Mouse (Mus musculus): ENCODE data around the gene Ltn1. TPM values are rescaled to one million over a fixed set of nuclear protein-coding genes. Genes with fewer than 3 reads are reported as not detected.
A peak's percentile ranks its signal among the peaks of the same experiment; 100 is the strongest.

The Ltn1 gene
- total RNA-seq, 1 experiment from 2014 or later = 23.9 TPM

DNA sequence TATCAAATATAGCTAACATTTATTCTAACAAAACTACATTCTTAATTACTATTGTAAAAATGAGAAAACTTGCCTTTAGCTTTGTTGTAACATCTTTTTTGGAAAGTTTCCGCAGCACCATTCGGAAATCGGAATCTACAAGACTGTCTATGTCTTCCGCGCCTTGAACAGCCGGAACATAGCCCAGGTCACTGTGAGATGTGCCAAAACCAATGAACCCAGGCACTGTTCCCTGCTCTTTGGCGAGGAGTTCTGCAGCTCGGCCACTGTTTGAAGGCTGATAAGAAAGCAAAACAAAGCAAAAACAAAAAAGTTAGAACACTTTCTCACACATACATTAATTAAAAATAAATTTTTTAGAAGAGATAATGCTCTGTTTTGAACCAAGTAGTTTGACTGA, 4.9 kb downstream of the Ltn1 start:
- ATAC-seq (replicated peaks in 1 of 2; ENCODE audit: insufficient read depth in 1 of 2, low FRiP score in 2 of 2, low TSS enrichment in 1 of 2, low read depth in 1 of 2, poor library complexity in 2 of 2, severe bottlenecking in 2 of 2) = no peak

DNA sequence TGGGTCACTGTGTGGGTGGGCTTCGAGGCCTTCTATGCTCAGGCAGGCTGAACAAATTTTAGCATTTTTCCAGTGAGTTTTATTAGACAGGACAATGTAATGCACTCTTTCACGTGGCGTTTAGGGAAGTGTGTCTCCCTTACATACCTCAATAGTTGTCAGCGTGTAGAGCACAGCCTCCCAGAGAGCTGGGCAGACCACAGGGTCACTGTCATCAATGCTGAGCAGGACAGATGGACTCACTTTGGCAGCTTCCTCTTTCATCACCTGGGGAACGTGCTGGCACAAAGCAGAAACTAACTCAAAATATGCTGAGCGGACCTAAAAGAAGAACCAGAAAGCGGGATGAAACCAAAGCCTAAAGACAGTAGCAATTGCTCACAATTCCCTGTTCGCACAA, 11.8 kb downstream of the Ltn1 start:
- ATAC-seq (replicated peaks in 1 of 2; ENCODE audit: insufficient read depth in 1 of 2, low FRiP score in 2 of 2, low TSS enrichment in 1 of 2, low read depth in 1 of 2, poor library complexity in 2 of 2, severe bottlenecking in 2 of 2) = no peak

DNA sequence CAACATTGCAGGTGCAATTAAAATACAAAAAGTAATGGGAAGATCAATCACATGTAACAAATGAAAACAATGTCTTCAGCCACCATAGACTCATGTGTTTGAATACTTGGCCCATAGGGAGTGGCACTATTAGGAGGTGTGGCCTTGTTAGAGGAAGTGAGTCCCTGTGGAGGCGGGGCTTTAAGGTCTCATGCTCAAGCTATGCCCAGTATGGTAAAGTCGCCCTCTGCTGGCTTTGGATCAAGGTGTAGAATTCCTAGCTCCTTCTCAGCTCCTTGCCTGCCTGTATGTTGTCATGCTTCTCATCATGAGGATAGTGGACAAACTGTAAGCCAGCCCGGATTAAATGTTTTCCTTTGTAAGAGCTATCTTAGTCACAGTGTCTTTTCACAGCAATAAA, 27.4 kb downstream of the Ltn1 start:
- peak; percentile 56 to 71; a peak in 3 of 4 replicates for ATAC-seq (replicated peaks in 1 of 2; ENCODE audit: insufficient read depth in 1 of 2, low FRiP score in 2 of 2, low TSS enrichment in 1 of 2, low read depth in 1 of 2, poor library complexity in 2 of 2, severe bottlenecking in 2 of 2)

DNA sequence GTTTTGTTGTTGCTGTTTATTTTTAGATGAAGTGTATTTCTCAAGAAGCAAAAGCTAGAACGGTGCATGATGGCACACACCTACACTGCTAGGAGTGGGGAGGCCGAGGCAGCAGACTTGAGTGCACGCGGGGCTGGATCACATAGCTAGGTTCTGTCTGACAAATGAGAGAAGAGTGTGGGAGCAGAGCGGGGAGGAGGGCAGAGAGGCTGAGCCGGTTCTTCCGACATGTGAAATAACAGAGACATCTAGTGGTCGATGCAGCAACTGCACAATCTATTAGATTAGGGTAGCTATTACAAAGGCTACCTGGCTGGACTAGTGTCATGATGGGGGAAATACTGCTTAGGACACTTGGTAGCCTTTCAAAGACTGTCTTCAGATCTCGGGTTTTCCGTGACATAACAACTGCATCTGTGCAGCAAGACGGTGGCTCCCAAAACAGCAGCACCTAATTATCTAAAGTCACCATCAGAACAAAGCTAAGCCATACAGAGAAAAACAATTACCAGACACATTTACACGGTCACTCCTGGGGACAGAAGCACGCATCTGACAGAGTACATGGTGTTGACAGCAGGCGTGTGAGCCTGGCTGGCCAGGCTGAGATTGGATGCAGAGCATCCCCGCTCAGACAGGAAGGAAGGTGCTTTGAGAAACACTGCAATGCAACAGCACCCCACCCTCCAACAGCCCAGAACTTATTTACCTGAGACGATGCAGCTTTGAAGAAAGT, 38.4 kb downstream of the Ltn1 start:
- peak; percentile 91 to 93 for ATAC-seq (replicated peaks in 1 of 2; ENCODE audit: insufficient read depth in 1 of 2, low FRiP score in 2 of 2, low TSS enrichment in 1 of 2, low read depth in 1 of 2, poor library complexity in 2 of 2, severe bottlenecking in 2 of 2)

DNA sequence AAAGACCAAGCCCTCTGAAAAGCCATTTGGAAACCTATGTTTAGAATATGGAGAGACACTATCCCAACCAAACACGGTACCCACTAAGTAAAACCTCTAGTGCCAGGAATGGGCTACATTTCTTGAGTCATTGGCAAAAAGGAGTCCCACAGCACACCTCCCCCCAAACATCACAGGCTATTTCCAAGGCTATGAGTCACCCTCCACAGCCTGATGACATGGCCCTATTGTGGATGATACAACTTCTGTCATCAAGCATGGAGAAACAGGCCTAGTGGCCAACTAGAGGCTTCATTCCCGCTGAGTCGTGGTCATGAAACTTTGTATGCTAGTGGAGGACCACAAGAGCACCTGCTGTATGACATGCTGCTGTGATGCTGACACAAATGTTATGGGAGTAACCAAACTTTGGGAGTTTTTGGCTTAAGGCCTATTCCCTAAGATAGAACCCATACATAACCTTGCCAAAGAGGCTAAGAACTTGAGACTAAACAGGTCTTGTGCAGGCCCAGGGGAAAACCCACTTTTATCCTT, 44.9 kb downstream of the Ltn1 start:
- ATAC-seq (replicated peaks in 1 of 2; ENCODE audit: insufficient read depth in 1 of 2, low FRiP score in 2 of 2, low TSS enrichment in 1 of 2, low read depth in 1 of 2, poor library complexity in 2 of 2, severe bottlenecking in 2 of 2) = no peak

DNA sequence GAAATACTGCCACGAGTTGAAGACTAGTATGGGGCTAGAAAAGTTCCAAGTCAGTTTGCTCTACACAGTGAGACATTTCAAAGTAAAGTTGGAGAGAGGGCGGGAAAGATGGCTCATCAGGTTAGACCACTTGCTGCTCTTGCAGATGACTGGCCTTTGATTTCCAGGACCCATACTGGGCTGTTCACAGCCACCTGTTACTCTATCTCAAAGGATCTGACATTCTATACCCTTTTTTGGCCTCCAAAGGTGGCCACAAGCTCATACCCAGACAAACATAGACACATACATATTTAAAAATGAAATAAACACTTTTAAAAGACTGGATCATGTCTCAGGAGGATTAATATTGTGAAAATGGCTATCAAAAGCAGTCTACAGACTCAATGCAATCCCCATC, 48.0 kb downstream of the Ltn1 start:
- no peak for ATAC-seq (replicated peaks in 1 of 2; ENCODE audit: insufficient read depth in 1 of 2, low FRiP score in 2 of 2, low TSS enrichment in 1 of 2, low read depth in 1 of 2, poor library complexity in 2 of 2, severe bottlenecking in 2 of 2)

DNA sequence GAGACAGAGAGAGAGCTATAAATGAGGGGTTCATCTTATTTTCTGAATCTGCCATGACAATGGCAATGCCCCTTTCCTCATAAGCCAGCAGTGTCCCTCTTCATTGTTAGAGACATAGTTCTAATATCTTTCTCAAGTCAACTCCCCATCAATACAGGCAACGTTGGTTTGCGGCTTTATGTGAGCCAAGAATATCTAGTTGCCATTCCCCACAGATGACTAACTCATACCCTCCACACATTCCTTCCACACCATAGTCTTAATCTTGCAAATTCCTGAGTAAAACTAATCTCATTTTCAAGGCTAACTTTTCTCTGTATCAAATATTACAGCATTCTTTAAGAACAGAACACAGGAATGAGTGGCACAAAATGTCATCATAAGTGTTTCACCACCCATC, 49.4 kb downstream of the Ltn1 start:
- ATAC-seq (replicated peaks in 1 of 2; ENCODE audit: insufficient read depth in 1 of 2, low FRiP score in 2 of 2, low TSS enrichment in 1 of 2, low read depth in 1 of 2, poor library complexity in 2 of 2, severe bottlenecking in 2 of 2) = no peak

DNA sequence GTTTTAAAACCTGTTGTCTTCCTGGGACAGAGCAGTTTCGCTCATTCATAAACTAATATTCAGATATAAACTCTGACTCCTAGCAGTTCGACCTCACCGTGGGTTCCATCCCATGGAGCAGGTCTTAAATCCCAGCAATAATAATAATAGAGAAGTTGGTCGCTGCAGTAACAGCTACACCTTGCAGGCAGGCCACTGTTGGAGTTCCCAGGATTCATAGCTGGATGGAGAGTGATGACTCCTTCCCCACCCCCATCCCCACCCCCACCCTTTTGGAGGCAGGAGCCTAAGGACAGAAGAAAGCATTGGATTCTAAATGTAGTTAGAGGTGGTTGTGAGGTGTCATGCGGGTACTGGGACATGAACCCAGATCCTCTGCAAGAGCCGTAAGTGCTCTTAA, 66.0 kb downstream of the Ltn1 start:
- no peak for ATAC-seq (replicated peaks in 1 of 2; ENCODE audit: insufficient read depth in 1 of 2, low FRiP score in 2 of 2, low TSS enrichment in 1 of 2, low read depth in 1 of 2, poor library complexity in 2 of 2, severe bottlenecking in 2 of 2)

DNA sequence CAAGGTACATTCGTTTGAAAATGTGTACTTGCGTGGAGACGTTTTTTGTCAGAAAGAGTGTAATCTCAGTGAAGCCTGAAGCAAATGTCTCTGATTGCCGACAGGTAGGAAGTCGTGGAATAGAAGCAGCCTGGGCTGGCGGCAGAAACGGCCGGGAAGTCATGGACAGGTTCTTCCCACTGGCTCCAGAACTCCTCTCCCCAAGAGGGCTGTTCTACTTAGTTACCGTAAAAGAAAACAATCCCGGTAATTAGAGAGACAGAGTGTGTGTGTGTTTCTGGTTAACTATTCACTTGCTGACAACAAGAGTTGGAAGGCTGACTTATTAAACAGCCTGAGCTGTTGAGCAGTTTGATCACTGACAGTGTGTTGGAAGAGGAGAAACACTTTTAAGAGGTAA, 66.4 kb downstream of the Ltn1 start:
- no peak for ATAC-seq (replicated peaks in 1 of 2; ENCODE audit: insufficient read depth in 1 of 2, low FRiP score in 2 of 2, low TSS enrichment in 1 of 2, low read depth in 1 of 2, poor library complexity in 2 of 2, severe bottlenecking in 2 of 2)

DNA sequence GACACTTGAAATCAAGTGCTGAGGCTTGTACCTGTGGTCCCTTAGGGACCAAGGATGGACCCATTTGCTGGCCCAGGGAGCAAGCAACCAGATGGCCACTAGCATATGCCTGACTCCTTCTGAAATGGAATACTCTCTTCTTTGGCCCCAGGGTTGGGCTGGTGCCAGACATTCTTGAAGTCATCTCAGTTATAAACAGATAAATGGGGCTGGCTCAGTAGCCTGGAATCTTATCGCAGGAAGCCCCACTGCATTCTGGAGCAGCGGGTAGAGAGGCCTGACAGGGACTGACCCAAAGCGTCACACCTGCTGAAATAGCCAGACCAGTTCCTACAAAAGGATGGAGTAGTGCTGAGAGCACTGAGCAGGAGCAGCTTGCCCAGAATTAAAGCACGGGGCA, 68.2 kb downstream of the Ltn1 start:
- ATAC-seq (replicated peaks in 1 of 2; ENCODE audit: insufficient read depth in 1 of 2, low FRiP score in 2 of 2, low TSS enrichment in 1 of 2, low read depth in 1 of 2, poor library complexity in 2 of 2, severe bottlenecking in 2 of 2) = no peak

DNA sequence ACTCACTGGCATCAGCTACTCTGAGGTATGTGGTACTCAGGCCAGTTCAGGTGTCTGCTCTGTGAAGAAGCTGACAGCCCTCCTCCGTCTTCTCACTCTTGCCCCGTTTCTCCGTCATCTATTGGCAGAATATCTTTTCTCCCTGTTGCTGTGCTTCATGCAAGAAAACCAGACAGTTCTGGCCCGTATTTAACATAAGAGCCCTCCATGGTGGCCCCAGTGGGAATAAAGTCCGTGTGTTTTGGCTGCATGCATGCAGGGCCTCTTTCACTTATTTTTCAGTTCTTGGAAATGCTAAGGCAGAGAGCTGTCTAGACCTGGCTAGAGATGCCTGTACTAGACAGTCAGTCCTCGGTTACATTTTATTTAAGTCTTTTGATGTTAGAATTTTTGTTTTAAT, 72.3 kb downstream of the Ltn1 start:
- no peak for ATAC-seq (replicated peaks in 1 of 2; ENCODE audit: insufficient read depth in 1 of 2, low FRiP score in 2 of 2, low TSS enrichment in 1 of 2, low read depth in 1 of 2, poor library complexity in 2 of 2, severe bottlenecking in 2 of 2)

DNA sequence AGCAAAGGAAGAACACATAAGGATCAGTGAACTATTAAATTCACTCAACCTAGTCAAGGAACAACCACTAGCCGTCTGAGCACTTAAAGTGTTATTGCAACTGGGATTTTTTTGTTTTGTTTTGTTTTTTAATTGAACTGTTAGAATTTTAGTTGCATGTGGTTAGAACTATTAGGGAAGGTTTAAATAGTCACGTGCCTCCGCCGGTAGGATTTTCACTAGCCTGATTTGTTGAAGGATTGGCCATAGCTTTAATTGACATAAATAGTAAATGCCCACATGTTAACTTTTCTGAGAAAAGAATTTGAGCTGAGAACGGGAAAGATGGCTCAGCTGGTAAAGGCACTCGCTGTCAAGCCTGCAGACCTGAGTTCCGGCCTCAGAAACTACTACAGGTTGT, 77.7 kb downstream of the Ltn1 start:
- no peak for ATAC-seq (replicated peaks in 1 of 2; ENCODE audit: insufficient read depth in 1 of 2, low FRiP score in 2 of 2, low TSS enrichment in 1 of 2, low read depth in 1 of 2, poor library complexity in 2 of 2, severe bottlenecking in 2 of 2)

DNA sequence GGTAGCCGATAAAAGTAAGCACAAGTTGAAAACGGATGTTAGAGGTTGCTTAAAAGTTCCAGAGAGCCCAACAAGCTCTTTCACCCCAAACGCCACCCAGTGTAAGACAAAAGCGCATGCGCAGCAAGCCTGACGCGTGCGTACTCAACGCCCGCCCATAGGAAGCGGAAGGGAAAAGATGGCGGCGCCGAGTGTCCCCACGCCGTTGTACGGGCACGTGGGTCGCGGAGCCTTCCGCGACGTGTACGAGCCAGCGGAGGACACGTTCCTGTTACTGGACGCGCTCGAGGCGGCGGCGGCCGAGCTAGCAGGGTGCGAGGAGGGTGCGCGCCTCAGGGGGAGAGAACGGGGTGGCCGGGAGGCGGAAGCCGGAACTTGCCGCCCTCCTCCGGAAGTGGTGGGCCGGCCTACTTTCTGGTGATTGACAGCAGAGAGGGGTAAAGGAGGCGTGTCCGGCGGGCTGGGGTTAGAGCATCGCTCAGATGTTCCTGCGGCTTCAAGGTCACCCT, 78.3 kb downstream of the Ltn1 start, which contains the start of gene N6amt1:
Gene N6amt1 (plus strand): TSS at position 111 of the 509 bp plus-strand sequence.
- peak; percentile 99 for ATAC-seq (replicated peaks in 1 of 2; ENCODE audit: insufficient read depth in 1 of 2, low FRiP score in 2 of 2, low TSS enrichment in 1 of 2, low read depth in 1 of 2, poor library complexity in 2 of 2, severe bottlenecking in 2 of 2)

DNA sequence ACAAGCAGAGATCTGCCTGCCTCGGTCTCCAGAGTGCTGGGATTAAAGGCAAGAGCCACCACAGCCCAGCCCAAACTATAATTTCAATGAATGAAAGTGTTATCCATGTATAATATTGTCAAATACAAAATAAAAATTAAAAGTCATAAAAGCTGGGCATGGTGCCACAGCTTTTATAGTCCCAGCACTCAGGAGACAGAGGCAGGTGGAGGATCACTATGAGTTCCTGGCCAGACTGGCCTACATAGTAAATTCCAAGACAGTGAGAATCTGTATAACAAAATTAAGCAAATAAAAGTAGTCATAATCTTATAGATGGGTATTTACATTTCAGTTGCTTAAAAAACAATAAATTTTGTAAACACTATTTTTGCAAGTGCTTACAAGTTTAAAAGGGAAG, 78.8 kb downstream of the Ltn1 start:
- no peak for ATAC-seq (replicated peaks in 1 of 2; ENCODE audit: insufficient read depth in 1 of 2, low FRiP score in 2 of 2, low TSS enrichment in 1 of 2, low read depth in 1 of 2, poor library complexity in 2 of 2, severe bottlenecking in 2 of 2)

DNA sequence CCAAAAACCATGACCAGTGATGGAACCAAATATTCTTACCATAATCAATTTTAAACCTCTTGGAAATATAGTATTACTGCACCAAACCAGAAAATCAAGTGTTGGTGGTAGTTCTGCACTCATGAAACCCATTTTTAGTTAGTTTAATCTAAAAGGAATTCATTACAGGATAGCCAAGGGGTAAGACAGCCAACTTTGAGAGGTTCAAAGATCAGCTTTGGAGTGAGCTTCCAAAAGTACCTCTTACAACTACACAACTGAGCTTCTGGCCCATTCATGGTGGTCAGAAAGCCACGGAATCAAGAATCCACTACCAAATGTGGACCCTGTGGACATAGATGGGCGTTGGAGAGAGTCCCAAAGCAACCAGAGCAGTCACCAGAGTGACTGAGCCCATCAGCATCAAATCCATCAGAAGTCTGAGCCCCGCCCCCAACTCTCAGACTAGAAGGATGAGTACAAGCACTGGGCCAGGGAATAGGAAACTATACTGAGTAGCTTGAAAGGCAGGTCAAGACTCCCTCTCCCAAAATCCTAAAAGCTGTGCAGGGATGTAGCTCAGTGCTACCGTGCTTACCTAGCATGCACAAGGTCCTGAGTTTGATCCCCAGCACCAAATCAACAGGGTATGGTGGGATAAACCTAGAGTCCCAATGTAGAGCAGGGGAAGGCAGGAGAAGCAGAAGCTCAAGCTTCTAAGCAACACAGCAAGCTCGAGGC, 80.9 kb downstream of the Ltn1 start:
- no peak for ATAC-seq (replicated peaks in 1 of 2; ENCODE audit: insufficient read depth in 1 of 2, low FRiP score in 2 of 2, low TSS enrichment in 1 of 2, low read depth in 1 of 2, poor library complexity in 2 of 2, severe bottlenecking in 2 of 2)

DNA sequence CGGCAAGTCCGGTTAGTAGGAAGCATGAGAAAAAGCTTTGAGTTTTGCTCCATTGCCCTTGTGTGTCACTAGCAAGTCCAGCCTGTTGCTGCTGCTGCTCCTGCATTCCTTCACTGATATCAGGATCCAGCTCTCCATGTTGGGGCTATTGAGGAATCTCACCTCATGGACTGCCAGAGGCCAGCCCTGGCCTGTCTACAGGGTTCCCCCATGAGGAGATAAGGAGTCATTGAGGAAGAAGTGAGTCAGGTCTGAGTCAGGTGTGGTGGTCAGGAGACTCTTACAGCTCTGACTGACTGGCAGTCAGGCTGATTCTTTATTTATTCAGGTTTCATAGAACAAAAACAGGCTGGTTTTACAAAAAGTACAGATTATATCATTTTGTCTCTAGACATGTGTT, 84.3 kb downstream of the Ltn1 start:
- ATAC-seq (replicated peaks in 1 of 2; ENCODE audit: insufficient read depth in 1 of 2, low FRiP score in 2 of 2, low TSS enrichment in 1 of 2, low read depth in 1 of 2, poor library complexity in 2 of 2, severe bottlenecking in 2 of 2) = no peak

DNA sequence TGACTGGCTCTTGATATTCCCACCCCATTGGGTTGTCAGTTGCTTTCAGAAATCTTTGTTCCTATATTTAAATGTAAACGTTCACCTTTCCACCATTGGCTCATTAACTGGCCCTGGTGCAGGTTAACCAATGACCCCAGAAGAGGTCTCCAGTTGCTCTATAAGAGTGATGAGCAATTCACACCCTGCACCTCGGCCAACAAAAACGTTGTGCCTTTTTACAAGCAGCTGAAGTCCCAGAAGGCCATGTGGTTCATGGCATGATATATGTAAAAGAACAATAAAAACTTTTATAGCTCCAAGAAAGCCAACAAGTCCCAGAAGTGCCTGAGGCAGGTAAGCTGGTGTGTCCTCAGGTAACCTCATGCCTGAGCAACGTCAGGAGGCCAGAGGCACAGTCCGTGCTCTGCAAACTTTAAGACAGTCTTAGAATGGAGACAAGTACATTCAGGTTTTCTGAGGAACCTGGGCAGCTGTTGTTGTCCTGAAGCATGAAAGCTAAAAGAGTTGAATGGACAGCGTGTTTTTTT, 91.3 kb downstream of the Ltn1 start:
- ATAC-seq (replicated peaks in 1 of 2; ENCODE audit: insufficient read depth in 1 of 2, low FRiP score in 2 of 2, low TSS enrichment in 1 of 2, low read depth in 1 of 2, poor library complexity in 2 of 2, severe bottlenecking in 2 of 2) = no peak

DNA sequence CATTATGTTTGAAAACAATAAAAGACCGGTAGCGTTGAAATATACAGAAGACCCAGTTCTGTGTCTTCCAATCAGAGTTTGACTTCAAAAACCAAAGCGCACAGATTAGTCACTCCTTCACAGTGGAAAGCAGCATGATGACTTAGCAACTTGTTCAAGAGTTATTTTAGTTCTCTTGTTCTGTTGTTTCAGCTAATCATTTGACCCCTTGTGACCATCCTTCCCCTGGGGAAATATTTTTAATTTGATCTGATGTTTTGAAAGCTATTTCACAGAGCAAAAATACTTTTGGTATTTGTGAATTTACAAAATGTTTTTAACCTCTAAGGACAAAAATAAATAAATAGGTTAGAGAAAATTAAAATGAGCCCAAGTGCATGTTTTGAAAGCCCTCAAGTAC, 97.7 kb downstream of the Ltn1 start:
- ATAC-seq (replicated peaks in 1 of 2; ENCODE audit: insufficient read depth in 1 of 2, low FRiP score in 2 of 2, low TSS enrichment in 1 of 2, low read depth in 1 of 2, poor library complexity in 2 of 2, severe bottlenecking in 2 of 2) = no peak
